Mouse (Mus musculus): ENCODE measurements around the gene Hddc3. TPM values are rescaled to one million over a fixed set of nuclear protein-coding genes. Genes with fewer than 3 reads are reported as not detected.

Gene Hddc3
- polyA plus RNA-seq, 1 experiment from 2014 or later: 24.9 TPM

GRCm38 (mm10) chr7:80339793-80340628, 2.9 kb upstream of the Hddc3 start:
- peak overlapping the region; percentile 85 for H3K27ac ChIP-seq (replicated peaks)
- under 1% methylated on average over 45 of the region's 45 CpGs for WGBS

GRCm38 (mm10) chr7:80340793-80341192, 2.1 kb upstream of the Hddc3 start, which contains the start of gene Unc45a:
Unc45a (minus strand) TSS chr7:80341005.
- 2% methylated on average over 11 of the region's 11 CpGs for WGBS
- Histone ChIP-seq H3K27me3 (ENCODE audit: low read depth, poor library complexity, severe bottlenecking) (peaks cover 16% of the 10 kb centered on the region), H3K27ac (replicated peaks) (peak within 1 kb of the TSS; percentile 85), H3K36me3 (peaks cover 28% of the 10 kb centered on the region), H3K4me1 (peaks cover 55% of the 10 kb centered on the region), H3K9me3 (replicated peaks) (no peaks in the 10 kb centered on the region), H3K4me3 (peak within 1 kb of the TSS; percentile 72)
- peak; percentile 79 for DNase-seq (ENCODE audit: low spot score)

More at GRCm38 (mm10) chr7:80339793-80340628, 2.9 kb upstream of the Hddc3 start:
- Histone ChIP-seq H3K4me1 (peaks cover 55% of the 10 kb centered on the region), H3K36me3 (peaks cover 30% of the 10 kb centered on the region), H3K4me3 (peak overlapping the region; percentile 72), H3K27me3 (ENCODE audit: low read depth, poor library complexity, severe bottlenecking) (peaks cover 16% of the 10 kb centered on the region), H3K9me3 (replicated peaks) (no peaks in the 10 kb centered on the region)
- peak; percentile 97 for DNase-seq (ENCODE audit: low spot score)

- Histone ChIP-seq H3K4me1 (peaks cover 55% of the 10 kb centered on the region), H3K27ac (replicated peaks) (0 out of 2 replicates have a peak overlapping the region, but pooled peaks have one; percentile 9), H3K4me3 (no peak overlapping the region), H3K27me3 (ENCODE audit: low read depth, poor library complexity, severe bottlenecking) (peaks cover 16% of the 10 kb centered on the region), H3K9me3 (replicated peaks) (no peaks in the 10 kb centered on the region), H3K36me3 (peaks cover 20% of the 10 kb centered on the region)
- WGBS: 78% methylated on average over 7 of the region's 7 CpGs
- no peak for DNase-seq (ENCODE audit: low spot score)
Observed at GRCm38 (mm10) chr7:80341793-80342192, 1.1 kb upstream of the Hddc3 start.

GRCm38 (mm10) chr7:80343270-80344018, 540 bp downstream of the Hddc3 start:
- H3K4me3 ChIP-seq: peak overlapping the region; percentile 73
- H3K9me3 ChIP-seq (replicated peaks): no peaks in the 10 kb centered on the region
- peaks cover 57% of the 10 kb centered on the region for H3K4me1 ChIP-seq
- peaks cover 7% of the 10 kb centered on the region for H3K36me3 ChIP-seq
- H3K27me3 ChIP-seq (ENCODE audit: low read depth, poor library complexity, severe bottlenecking): peaks cover 16% of the 10 kb centered on the region
- no peak for DNase-seq (ENCODE audit: low spot score)
- 26% methylated on average over 19 of the region's 19 CpGs for WGBS
- peak overlapping the region; percentile 92 for H3K27ac ChIP-seq (replicated peaks)

GRCm38 (mm10) chr7:80346173-80346572, 3.3 kb downstream of the Hddc3 start:
- Histone ChIP-seq H3K36me3 (peaks cover 20% of the 10 kb centered on the region), H3K9me3 (replicated peaks) (no peaks in the 10 kb centered on the region), H3K4me3 (no peak overlapping the region), H3K4me1 (peaks cover 36% of the 10 kb centered on the region), H3K27ac (replicated peaks) (no peak overlapping the region), H3K27me3 (ENCODE audit: low read depth, poor library complexity, severe bottlenecking) (peaks cover 14% of the 10 kb centered on the region)
- 93% methylated on average over 9 of the region's 9 CpGs for WGBS
- DNase-seq (ENCODE audit: low spot score): no peak

- peaks cover 8% of the 10 kb centered on the region for H3K27me3 ChIP-seq (ENCODE audit: low read depth, poor library complexity, severe bottlenecking)
- no peaks in the 10 kb centered on the region for H3K9me3 ChIP-seq (replicated peaks)
- peaks cover 26% of the 10 kb centered on the region for H3K36me3 ChIP-seq
- H3K27ac ChIP-seq (replicated peaks): no peak overlapping the region
- H3K4me3 ChIP-seq: no peak overlapping the region
- H3K4me1 ChIP-seq: peaks cover 29% of the 10 kb centered on the region
- DNase-seq (ENCODE audit: low spot score): no peak
- WGBS: 93% methylated on average over 5 of the region's 5 CpGs
Observed at GRCm38 (mm10) chr7:80346830-80347229, 3.9 kb downstream of the Hddc3 start.

- Histone ChIP-seq H3K27me3 (ENCODE audit: low read depth, poor library complexity, severe bottlenecking) (no peaks in the 10 kb centered on the region), H3K4me3 (no peak overlapping the region), H3K9me3 (replicated peaks) (no peaks in the 10 kb centered on the region), H3K36me3 (peaks cover 36% of the 10 kb centered on the region), H3K4me1 (peaks cover 18% of the 10 kb centered on the region), H3K27ac (replicated peaks) (no peak overlapping the region)
- DNase-seq (ENCODE audit: low spot score): no peak
- 77% methylated on average over 13 of the region's 13 CpGs for WGBS
Observed at GRCm38 (mm10) chr7:80347670-80348586, 5.0 kb downstream of the Hddc3 start.

GRCm38 (mm10) chr7:80350808-80351207, 7.9 kb downstream of the Hddc3 start:
- WGBS: 80% methylated on average over 2 of the region's 2 CpGs
- H3K36me3 ChIP-seq: peaks cover 56% of the 10 kb centered on the region

GRCm38 (mm10) chr7:80352920-80353319, 10.0 kb downstream of the Hddc3 start:
- H3K9me3 ChIP-seq (replicated peaks): no peaks in the 10 kb centered on the region
- DNase-seq (ENCODE audit: low spot score): no peak
- no peak overlapping the region for H3K4me3 ChIP-seq
- peaks cover 74% of the 10 kb centered on the region for H3K36me3 ChIP-seq
- 92% methylated on average over 8 of the region's 8 CpGs for whole genome bisulfite sequencing
- no peaks in the 10 kb centered on the region for H3K27me3 ChIP-seq (ENCODE audit: low read depth, poor library complexity, severe bottlenecking)
- H3K4me1 ChIP-seq: peaks cover 21% of the 10 kb centered on the region
- H3K27ac ChIP-seq (replicated peaks): no peak overlapping the region

More at GRCm38 (mm10) chr7:80350808-80351207, 7.9 kb downstream of the Hddc3 start:
- DNase-seq (ENCODE audit: low spot score): no peak
- peaks cover 9% of the 10 kb centered on the region; the same call in 1 of the 2 replicates for H3K4me1 ChIP-seq
- H3K27me3 ChIP-seq (ENCODE audit: low read depth, poor library complexity, severe bottlenecking): no peaks in the 10 kb centered on the region
- H3K4me3 ChIP-seq: no peak overlapping the region
- no peaks in the 10 kb centered on the region for H3K9me3 ChIP-seq (replicated peaks)
- H3K27ac ChIP-seq (replicated peaks): no peak overlapping the region

- Histone ChIP-seq H3K27ac (replicated peaks) (peak overlapping the region; percentile 69; the same call in 1 of the 2 replicates), H3K4me3 (no peak overlapping the region), H3K9me3 (replicated peaks) (no peaks in the 10 kb centered on the region), H3K4me1 (peaks cover 20% of the 10 kb centered on the region), H3K36me3 (peaks cover 94% of the 10 kb centered on the region), H3K27me3 (ENCODE audit: low read depth, poor library complexity, severe bottlenecking) (no peaks in the 10 kb centered on the region)
- DNase-seq (ENCODE audit: low spot score): no peak
- 89% methylated on average over 13 of the region's 13 CpGs for WGBS
Observed at GRCm38 (mm10) chr7:80356351-80356750, 13.4 kb downstream of the Hddc3 start.

- Histone ChIP-seq H3K4me1 (peaks cover 20% of the 10 kb centered on the region), H3K4me3 (no peak overlapping the region), H3K9me3 (replicated peaks) (no peaks in the 10 kb centered on the region), H3K27ac (replicated peaks) (peak overlapping the region; percentile 69), H3K36me3 (peaks cover 95% of the 10 kb centered on the region), H3K27me3 (ENCODE audit: low read depth, poor library complexity, severe bottlenecking) (no peaks in the 10 kb centered on the region)
- WGBS: 34% methylated on average over 8 of the region's 8 CpGs
- peak; percentile 49 for DNase-seq (ENCODE audit: low spot score)
Observed at GRCm38 (mm10) chr7:80357156-80357555, 14.3 kb downstream of the Hddc3 start.

GRCm38 (mm10) chr7:80358039-80358438, 15.1 kb downstream of the Hddc3 start:
- DNase-seq (ENCODE audit: low spot score): no peak
- WGBS: 79% methylated on average over 4 of the region's 4 CpGs
- Histone ChIP-seq H3K27ac (replicated peaks) (0 out of 2 replicates have a peak overlapping the region, but pooled peaks have one; percentile 28), H3K9me3 (replicated peaks) (no peaks in the 10 kb centered on the region), H3K4me3 (no peak overlapping the region), H3K4me1 (peaks cover 20% of the 10 kb centered on the region), H3K27me3 (ENCODE audit: low read depth, poor library complexity, severe bottlenecking) (no peaks in the 10 kb centered on the region), H3K36me3 (peaks cover 95% of the 10 kb centered on the region)
